Comparison of ENCODE assay signal across 8 mouse cellular contexts in genomic region chr12:81915176-81915950, GRCm38 (mm10). TPM values are rescaled to one million over a fixed set of nuclear protein-coding genes. Genes with fewer than 3 reads are reported as not detected.
A peak's percentile ranks its signal among the peaks of the same experiment; 100 is the strongest.
DNase-seq lines count a peak whose midpoint lies in the region; ATAC-seq lines count a peak whose summit lies in the region.

No protein-coding gene starts in this region.

- ATAC-seq in intestine, embryonic 16.5 days = peak; percentile 53; the same call in 1 of the 2 replicates
- ATAC-seq in neutrophil, adult 5-6 weeks (ENCODE audit: extremely low read depth, insufficient number of reproducible peaks, low FRiP score, poor library complexity, severe bottlenecking) = peak; percentile 87

- peak; percentile 25 for DNase-seq in 3134 (ENCODE audit: extremely low read depth, insufficient read length, low spot score)
- peak; percentile 78 for DNase-seq in MN1 (ENCODE audit: low spot score)
- peak; percentile 62 for DNase-seq in cerebellum, adult 9-11 months
- peak; percentile 54 to 58 for DNase-seq in frontal cortex, postnatal 25 days (ENCODE audit: low spot score in 2 of 2)
- DNase-seq in left cerebral cortex, postnatal 4 days = peak; percentile 66
- peak; percentile 44 to 45 for DNase-seq in thymus, adult 18-20 months

- H3K27ac ChIP-seq in intestine, embryonic 16.5 days (ENCODE audit: low read length) = no peak overlapping the region

- no peaks in the 10 kb centered on the region for H3K9me3 ChIP-seq in intestine, embryonic 16.5 days (ENCODE audit: control insufficient read depth, low read length)

- WGBS in intestine, embryonic 16.5 days = 55% methylated on average over 2 of the region's 2 CpGs

- no peak overlapping the region for H3K4me2 ChIP-seq in intestine, embryonic 16.5 days (ENCODE audit: low read depth, low read length)

- intact Hi-C loops in left cerebral cortex, postnatal 4 days (cut with DNase I) = loop anchor here (2.0 to 5.0 kb wide), 2 partner anchors 53 to 123 kb away; partner anchors contain the start of gene Pcnx

- H3K4me3 ChIP-seq in intestine, embryonic 16.5 days (ENCODE audit: low read length) = no peak overlapping the region

- peaks cover 3% of the 10 kb centered on the region; the same call in 1 of the 2 replicates for H3K36me3 ChIP-seq in intestine, embryonic 16.5 days (ENCODE audit: control insufficient read depth, insufficient read depth, low read length)

- no peak overlapping the region for H3K9ac ChIP-seq in intestine, embryonic 16.5 days (ENCODE audit: low read depth, low read length)

- H3K4me1 ChIP-seq in intestine, embryonic 16.5 days (ENCODE audit: control insufficient read depth, insufficient read depth, low read length) = peaks cover 3% of the 10 kb centered on the region; the same call in 1 of the 2 replicates

- no peaks in the 10 kb centered on the region for H3K27me3 ChIP-seq in intestine, embryonic 16.5 days (replicated peaks; ENCODE audit: control insufficient read depth, insufficient read depth, low read length)

RNA-seq across cellular contexts. Expression of gene Pcnx, which starts 55.5 kb away (rescaled TPM):
- 6.3 and 10.3 TPM in 2 replicates for polyA plus RNA-seq in intestine, embryonic 16.5 days (2015; fragmentation: Nextera tagmentation; extraction: Ambion mirVana)
- total RNA-seq in left cerebral cortex, postnatal 4 days (2021) = 100 to 1,000 TPM in 1 of 2 experiments, 10 to 100 TPM in 1; 92.7 to 107 TPM
- total RNA-seq in neutrophil, adult 5-6 weeks (2017) = 27.6 and 37.4 TPM in 2 replicates

Comparison
In these comparisons a context has a peak if more than half of its experiments do, and no peak if none do; other contexts are left out.
1. DNase-seq: peak in every context shown above with its lines; median percentile 78 in MN1; 66 in left cerebral cortex, postnatal 4 days; 62 in cerebellum, adult 9-11 months; 56 in frontal cortex, postnatal 25 days; 44 in thymus, adult 18-20 months; 25 in 3134.